Mouse (Mus musculus) midbrain, embryonic 14.5 days (tissue): ENCODE measurements at regions not wholly inside any gene's neighbourhood (a gene's known extent, or its start where the extent isn't known, plus 50 kb on each side); places are given as distances from the start of the nearest gene placed in this dataset.
A peak's percentile ranks its signal among the peaks of the same experiment; 100 is the strongest.

Experiments
- ATAC-seq: fragments of 200-750 bp; cut with Nextera tagmentation; 2 replicates; pipeline ENCODE4 v1.8.0; 2017; ENCODE audit warnings: moderate number of reproducible peaks, moderate library complexity; ENCODE audit not compliant: low FRiP score, low TSS enrichment
- DNase-seq: peaks from one replicate; pipeline ENCODE4 v3.0.0-alpha.2; 2015
- H3K27ac ChIP-seq: fragments of 300-500 bp; sonication (generic); replicated peaks from 2 replicates; pipeline ENCODE4 v1.5.1; 2014; ENCODE audit warnings: mild to moderate bottlenecking, low read depth, low read length, moderate library complexity
- H3K27me3 ChIP-seq: fragments of 300-500 bp; sonication (generic); 2 replicates; pipeline ENCODE4 v1.6.1; 2014; ENCODE audit warnings: low read length, control low read depth, mixed read lengths; ENCODE audit not compliant: control insufficient read depth, insufficient read depth
- H3K36me3 ChIP-seq: fragments of 300-500 bp; sonication (generic); 2 replicates; pipeline ENCODE4 v1.6.1; 2014; ENCODE audit warnings: low read length, control low read depth; ENCODE audit not compliant: control insufficient read depth, insufficient read depth
- H3K4me1 ChIP-seq: fragments of 300-500 bp; sonication (generic); 2 replicates; pipeline ENCODE4 v1.6.1; 2014; ENCODE audit warnings: mild to moderate bottlenecking, antibody characterized with exemption, low read length, control low read depth; ENCODE audit not compliant: control insufficient read depth, insufficient read depth
- H3K4me2 ChIP-seq: fragments of 300-500 bp; sonication (generic); 2 replicates; pipeline ENCODE4 v1.6.1; 2014; ENCODE audit warnings: mild to moderate bottlenecking, low read length, moderate library complexity
- H3K4me3 ChIP-seq: fragments of 300-500 bp; sonication (generic); replicated peaks from 2 replicates; pipeline ENCODE4 v1.5.1; 2014; ENCODE audit warnings: low read depth, low read length
- H3K9ac ChIP-seq: fragments of 300-500 bp; sonication (generic); replicated peaks from 2 replicates; pipeline ENCODE4 v1.6.1; 2014; ENCODE audit warnings: mild to moderate bottlenecking, low read length, moderate library complexity
- H3K9me3 ChIP-seq: fragments of 300-500 bp; sonication (generic); 2 replicates; pipeline ENCODE4 v1.6.1; 2016; ENCODE audit warnings: low read length, control low read depth, mixed read lengths; ENCODE audit not compliant: control insufficient read depth
- WGBS: fragments of 180-500 bp; shearing (Covaris S2); extraction: QIAGEN DNeasy Blood & Tissue Kit; methylation state at CpG from one replicate; pipeline ENCODE4 v1.1.7; 2014; 5-methylcytosine and 5-hydroxymethylcytosine counted together

DNA sequence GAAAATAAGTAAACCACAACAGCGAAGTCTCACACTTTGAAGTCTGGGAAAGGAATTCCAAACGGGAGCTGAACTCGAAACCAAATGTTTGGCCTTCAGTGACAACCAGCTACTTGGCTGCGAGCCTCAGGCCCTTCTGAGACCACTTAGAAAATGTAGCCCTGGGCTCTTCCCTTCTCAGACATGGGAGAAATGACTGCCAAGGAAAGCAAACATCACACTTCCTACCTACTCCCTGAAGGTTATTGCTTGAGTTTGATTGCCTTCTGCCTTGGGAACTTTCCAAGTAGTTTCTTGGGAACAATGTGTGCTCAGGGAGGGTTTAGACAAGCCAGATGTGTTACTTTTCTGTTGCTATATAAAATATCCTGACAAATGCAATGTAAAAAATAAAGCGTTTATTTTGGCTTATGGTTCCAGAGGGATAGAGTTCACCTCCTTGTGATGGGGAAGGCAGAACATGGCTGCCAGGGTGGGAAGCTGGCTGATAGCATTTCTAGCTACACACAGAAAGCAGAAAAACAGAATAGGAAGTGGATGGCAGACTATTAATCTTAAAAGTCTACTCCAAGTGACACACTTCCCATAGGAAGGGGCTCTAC, 194.8 kb upstream of the Rack1 start:
- 80% methylated on average over 5 of the region's 5 CpGs for WGBS
- H3K9me3 ChIP-seq: 0 out of 2 replicates have a peak, but pooled peaks cover 3% of the 10 kb centered on the region
- no peak overlapping the region for H3K27ac ChIP-seq
- no peak for DNase-seq
- no peak overlapping the region for H3K4me3 ChIP-seq
- H3K4me2 ChIP-seq: no peak overlapping the region
- no peak overlapping the region for H3K9ac ChIP-seq
- no peaks in the 10 kb centered on the region for H3K4me1 ChIP-seq
- no peaks in the 10 kb centered on the region for H3K27me3 ChIP-seq
- H3K36me3 ChIP-seq: no peaks in the 10 kb centered on the region
- ATAC-seq: no peak

DNA sequence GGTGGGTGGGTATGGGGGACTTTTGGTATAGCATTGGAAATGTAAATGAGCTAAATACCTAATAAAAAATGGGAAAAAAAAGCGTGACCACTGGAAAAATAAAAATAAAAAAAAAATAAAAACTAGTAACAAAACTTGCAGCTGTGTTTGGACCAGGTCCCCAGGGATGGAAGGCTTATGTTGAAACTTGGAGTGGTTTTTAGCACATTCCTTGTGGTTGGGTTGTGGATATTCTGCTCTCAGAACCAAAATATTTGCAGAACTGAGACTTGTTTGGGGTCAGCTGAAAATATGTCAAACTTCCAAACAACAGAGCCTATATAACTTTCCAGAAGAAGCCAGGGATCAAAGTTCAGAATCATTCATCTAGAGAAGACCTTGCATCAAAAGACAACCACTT, 199.0 kb upstream of the Rack1 start:
- Histone ChIP-seq H3K4me2 (no peak overlapping the region), H3K9me3 (0 out of 2 replicates have a peak, but pooled peaks cover 3% of the 10 kb centered on the region), H3K36me3 (no peaks in the 10 kb centered on the region), H3K27ac (no peak overlapping the region), H3K9ac (no peak overlapping the region), H3K27me3 (no peaks in the 10 kb centered on the region), H3K4me1 (no peaks in the 10 kb centered on the region), H3K4me3 (no peak overlapping the region)
- DNase-seq (no peak), ATAC-seq (no peak)
- 84% methylated on average over 1 of the region's 1 CpGs for WGBS

DNA sequence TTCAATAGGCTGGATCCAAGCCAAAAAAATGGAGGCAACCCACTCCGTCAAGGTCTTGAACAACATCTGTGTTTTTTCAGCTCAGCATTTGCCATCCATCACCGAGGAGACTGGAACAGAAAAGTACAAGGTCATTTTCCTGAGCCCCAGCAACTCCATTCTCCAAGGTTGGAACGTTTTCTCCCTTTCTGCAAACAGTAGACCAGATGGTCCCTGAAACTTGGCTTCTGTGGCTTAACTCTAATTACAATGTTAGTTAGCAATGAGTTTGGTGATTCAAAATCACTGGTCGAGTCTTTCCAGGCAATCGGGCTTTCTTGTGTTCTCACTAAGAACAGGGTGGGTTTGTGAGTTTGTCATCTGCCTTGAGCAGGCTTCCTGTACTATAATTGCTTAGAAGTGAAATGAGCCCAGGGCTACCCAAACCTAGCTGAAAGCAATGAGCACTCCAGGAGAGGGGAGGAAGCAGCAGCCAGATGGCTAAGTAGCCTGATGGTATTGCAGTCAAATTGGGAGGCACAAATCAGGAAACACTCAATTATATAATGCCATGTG, 200.5 kb upstream of the Rack1 start:
- H3K9me3 ChIP-seq: 0 out of 2 replicates have a peak, but pooled peaks cover 3% of the 10 kb centered on the region
- H3K9ac ChIP-seq: no peak overlapping the region
- H3K4me2 ChIP-seq: no peak overlapping the region
- 79% methylated on average over 5 of the region's 5 CpGs for WGBS
- ATAC-seq: no peak
- DNase-seq: no peak
- H3K27ac ChIP-seq: no peak overlapping the region
- no peaks in the 10 kb centered on the region for H3K4me1 ChIP-seq
- H3K4me3 ChIP-seq: no peak overlapping the region
- H3K36me3 ChIP-seq: no peaks in the 10 kb centered on the region
- H3K27me3 ChIP-seq: no peaks in the 10 kb centered on the region

DNA sequence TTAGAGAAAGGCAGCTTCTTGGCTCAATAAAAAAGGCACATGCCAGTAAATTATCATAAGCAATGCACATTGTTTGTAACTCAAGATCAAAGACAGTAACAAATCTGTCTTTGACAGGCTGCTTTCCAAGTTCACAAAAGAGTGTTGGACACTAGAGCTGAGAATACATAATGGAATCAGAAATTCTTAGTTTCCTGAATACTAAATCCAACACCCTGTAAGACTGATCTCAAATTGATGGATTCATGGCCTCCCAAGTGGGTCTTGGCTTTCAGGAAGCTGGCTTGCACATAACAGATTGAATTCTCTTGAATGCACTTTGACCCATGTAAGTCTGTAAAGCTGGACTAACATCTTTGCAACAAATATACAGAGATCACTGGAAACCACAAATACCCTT, 201.1 kb upstream of the Rack1 start:
- H3K4me1 ChIP-seq: no peaks in the 10 kb centered on the region
- no peak for ATAC-seq
- H3K27ac ChIP-seq: no peak overlapping the region

DNA sequence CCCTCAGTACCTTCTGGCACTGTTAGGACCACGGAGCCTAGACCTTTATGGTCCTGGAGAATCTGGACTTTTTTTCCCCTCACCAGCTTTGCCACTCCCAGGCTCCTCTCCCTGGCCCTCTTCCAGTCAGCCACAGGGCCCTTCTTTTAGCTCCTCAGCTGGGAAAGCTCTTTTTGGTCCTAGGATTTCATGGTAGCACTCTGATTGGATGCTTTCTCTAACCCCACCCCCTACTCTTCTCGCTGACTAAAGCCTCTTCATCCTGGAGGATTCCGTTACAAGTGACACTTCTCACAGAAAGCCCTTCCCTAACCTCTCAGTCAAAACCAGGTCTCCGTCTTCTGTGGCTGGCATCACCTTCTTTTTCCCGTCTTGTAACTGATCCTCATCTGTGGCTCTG, 205.7 kb upstream of the Rack1 start:
- H3K4me3 ChIP-seq: no peak overlapping the region
- ATAC-seq: no peak
- no peaks in the 10 kb centered on the region for H3K9me3 ChIP-seq
- no peak for DNase-seq
- H3K9ac ChIP-seq: no peak overlapping the region
- no peaks in the 10 kb centered on the region for H3K36me3 ChIP-seq
- H3K4me1 ChIP-seq: no peaks in the 10 kb centered on the region
- no peak overlapping the region for H3K4me2 ChIP-seq
- H3K27ac ChIP-seq: no peak overlapping the region
- WGBS: 26% methylated on average over 5 of the region's 5 CpGs
- H3K27me3 ChIP-seq: no peaks in the 10 kb centered on the region

More for the DNA sequence above, 201.1 kb upstream of the Rack1 start:
- no peak overlapping the region for H3K4me3 ChIP-seq
- H3K9ac ChIP-seq: no peak overlapping the region
- H3K27me3 ChIP-seq: no peaks in the 10 kb centered on the region
- H3K9me3 ChIP-seq: 0 out of 2 replicates have a peak, but pooled peaks cover 3% of the 10 kb centered on the region
- no peak overlapping the region for H3K4me2 ChIP-seq
- no peaks in the 10 kb centered on the region for H3K36me3 ChIP-seq
- DNase-seq: no peak

DNA sequence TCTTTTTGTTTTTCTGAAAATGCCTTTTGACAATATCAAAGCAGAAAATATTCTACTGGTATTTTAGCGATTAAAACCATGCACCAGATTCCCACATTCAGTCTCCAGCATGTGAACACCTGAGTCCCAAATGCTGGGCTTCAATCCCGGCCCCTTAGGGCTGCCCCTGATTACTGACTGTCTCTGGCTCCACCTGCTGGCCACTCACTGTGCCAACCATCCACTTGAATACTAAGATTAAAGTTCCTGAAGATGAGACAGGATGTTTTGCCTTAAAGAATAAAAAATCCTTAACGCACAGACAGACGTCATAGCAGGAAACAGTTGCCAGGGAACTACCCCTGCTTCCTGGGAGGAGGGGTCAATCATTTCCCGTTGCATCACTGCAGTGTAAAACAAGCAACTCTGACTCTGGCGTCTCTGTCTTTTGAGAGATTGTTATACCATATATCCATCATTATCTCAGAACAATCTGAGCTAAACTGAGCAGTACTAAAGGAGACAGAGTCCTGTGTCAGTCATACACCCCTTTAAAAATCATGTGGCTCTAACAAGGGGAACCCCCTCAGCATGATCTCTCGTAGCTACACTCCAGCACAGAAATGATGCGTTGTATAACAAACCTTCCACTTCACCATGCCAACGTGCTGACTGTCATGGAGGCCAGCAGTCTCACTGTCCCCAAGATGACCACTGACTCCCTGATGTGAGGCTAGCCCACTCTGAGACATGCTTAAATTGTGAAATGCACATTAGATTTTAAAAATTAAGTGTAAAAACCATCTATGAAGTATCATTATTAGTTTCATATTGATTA, 211.1 kb upstream of the Rack1 start:
- Histone ChIP-seq H3K27me3 (no peaks in the 10 kb centered on the region), H3K4me3 (no peak overlapping the region), H3K36me3 (no peaks in the 10 kb centered on the region), H3K9me3 (no peaks in the 10 kb centered on the region), H3K4me1 (no peaks in the 10 kb centered on the region), H3K9ac (no peak overlapping the region), H3K4me2 (no peak overlapping the region), H3K27ac (no peak overlapping the region)
- DNase-seq (peak; percentile 88), ATAC-seq (peak; percentile 89)
- 34% methylated on average over 9 of the region's 9 CpGs for WGBS

DNA sequence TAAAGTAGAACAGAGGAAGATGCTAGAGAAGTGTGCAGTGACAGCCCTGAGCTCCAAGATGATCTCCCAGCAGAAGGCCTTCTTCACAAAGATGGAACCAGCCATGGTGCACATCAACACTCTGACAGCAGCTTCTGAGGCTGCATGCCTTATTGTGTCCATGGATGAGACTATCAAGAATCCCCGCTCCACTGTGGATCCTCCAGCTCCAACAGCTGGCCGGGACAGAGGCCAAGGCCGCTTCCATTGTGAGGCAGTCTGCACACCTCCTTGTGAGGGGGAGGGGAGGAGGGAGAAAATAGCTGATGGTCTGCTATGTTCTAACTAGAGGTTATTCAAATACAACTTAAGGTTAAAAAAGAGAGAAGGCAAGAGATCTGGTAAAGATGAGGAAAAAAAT, 231.4 kb upstream of the Rack1 start:
- Histone ChIP-seq H3K9ac (no peak overlapping the region), H3K27ac (no peak overlapping the region), H3K27me3 (no peaks in the 10 kb centered on the region), H3K4me1 (no peaks in the 10 kb centered on the region), H3K9me3 (no peaks in the 10 kb centered on the region), H3K4me3 (no peak overlapping the region), H3K4me2 (no peak overlapping the region), H3K36me3 (no peaks in the 10 kb centered on the region)
- ATAC-seq (no peak), DNase-seq (no peak)
- 92% methylated on average over 3 of the region's 3 CpGs for WGBS

DNA sequence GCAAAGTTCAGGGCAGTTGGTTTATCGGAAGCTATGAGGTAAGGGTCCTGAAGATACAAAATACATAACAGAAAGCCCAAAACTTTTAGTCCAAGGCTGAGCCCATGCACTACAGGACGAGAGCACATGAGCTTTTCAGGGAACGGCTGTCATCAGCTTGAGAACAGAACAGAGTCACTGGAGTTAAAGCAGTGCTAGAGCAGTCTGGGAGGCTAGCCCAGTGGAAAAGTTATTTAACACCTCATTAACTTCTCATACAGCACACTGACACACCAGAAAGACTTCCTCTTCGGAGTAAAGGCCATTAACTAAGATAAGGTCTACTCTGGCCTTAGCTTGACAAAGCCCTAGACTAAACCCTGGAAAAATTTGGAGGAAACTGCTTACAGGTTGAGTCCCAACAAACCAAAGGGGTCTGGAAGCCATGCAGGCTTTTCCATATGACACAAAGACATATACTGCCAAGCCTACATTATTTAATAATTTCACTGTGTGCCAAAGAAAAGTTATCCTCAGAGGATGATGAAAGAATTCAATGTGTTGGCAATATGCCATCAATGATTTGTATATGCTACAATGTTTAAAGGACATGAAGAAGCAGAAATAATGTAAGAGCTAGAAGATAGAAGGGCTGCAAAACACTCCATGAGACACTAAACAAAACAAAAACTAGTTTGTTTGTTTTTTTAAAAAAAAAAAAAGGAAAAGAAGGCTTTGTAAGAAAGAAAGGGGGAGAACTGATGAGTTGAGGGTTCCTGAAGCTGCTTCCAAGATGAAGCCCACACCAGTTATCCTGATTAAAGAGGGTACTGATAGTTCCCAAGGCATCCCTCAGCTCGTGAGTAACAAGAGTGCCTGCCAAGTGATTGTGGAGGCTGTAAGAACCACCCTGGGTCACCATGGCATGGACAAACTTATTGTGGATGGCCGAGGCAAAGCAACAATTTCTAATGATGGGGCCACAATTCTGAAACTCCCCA, 232.3 kb upstream of the Rack1 start:
- 83% methylated on average over 6 of the region's 6 CpGs for WGBS
- H3K9ac ChIP-seq: no peak overlapping the region
- ATAC-seq: no peak

More for the DNA sequence above, 232.3 kb upstream of the Rack1 start:
- Histone ChIP-seq H3K27ac (no peak overlapping the region), H3K27me3 (no peaks in the 10 kb centered on the region), H3K4me1 (no peaks in the 10 kb centered on the region), H3K36me3 (no peaks in the 10 kb centered on the region), H3K4me2 (no peak overlapping the region), H3K4me3 (no peak overlapping the region), H3K9me3 (no peaks in the 10 kb centered on the region)
- no peak for DNase-seq
